Mouse (Mus musculus) gastrocnemius, postnatal 36 days (tissue): ENCODE results near the gene Cacna1g. TPM values are rescaled to one million over a fixed set of nuclear protein-coding genes. Genes with fewer than 3 reads are reported as not detected.

Experiments
- DNase-seq, 2 experiments: peaks; one replicate each; pipeline ENCODE4 v3.0.0; 2022
- intact Hi-C: fragments of 180-260 bp; cut with DNase I; formaldehyde crosslinking; loops from one replicate; pipeline ENCODE4 v1.15.1; 2025
- total RNA-seq, 2 experiments: library from RNA; stranded (reverse); gene quantifications; 2 replicates each; pipeline ENCODE4 v1.2.3; 2021

Gene Cacna1g
- total RNA-seq, 2 experiments from 2014 or later, result 2.0 to 3.0 TPM

- DNase-seq, result no peak
- intact Hi-C loops, result no loop called here
These were observed 22.8 kb downstream of the Cacna1g start for GRCm38 (mm10) chr11:94451091-94451773.

- intact Hi-C loops, result no loop called here
- no peak for DNase-seq
These were observed 24.1 kb downstream of the Cacna1g start for GRCm38 (mm10) chr11:94449886-94450285.

- intact Hi-C loops, result no loop called here
These were observed 24.8 kb downstream of the Cacna1g start for GRCm38 (mm10) chr11:94449239-94449638.

GRCm38 (mm10) chr11:94447017-94447416 is 27.0 kb downstream of the Cacna1g start:
- DNase-seq, result no peak
- intact Hi-C loops, result no loop called here

More at GRCm38 (mm10) chr11:94449239-94449638, 24.8 kb downstream of the Cacna1g start:
- no peak for DNase-seq

GRCm38 (mm10) chr11:94445300-94445699 is 28.7 kb downstream of the Cacna1g start:
- DNase-seq, result no peak
- intact Hi-C loops, result no loop called here

GRCm38 (mm10) chr11:94444829-94445228 is 29.2 kb downstream of the Cacna1g start:
- no peak for DNase-seq
- intact Hi-C loops, result no loop called here

GRCm38 (mm10) chr11:94441752-94442151 is 32.2 kb downstream of the Cacna1g start:
- no peak for DNase-seq
- intact Hi-C loops, result no loop called here

GRCm38 (mm10) chr11:94441122-94441521 is 32.9 kb downstream of the Cacna1g start:
- DNase-seq, result no peak
- intact Hi-C loops, result no loop called here

GRCm38 (mm10) chr11:94440421-94440820 is 33.6 kb downstream of the Cacna1g start:
- intact Hi-C loops, result no loop called here
- no peak for DNase-seq

GRCm38 (mm10) chr11:94429011-94429651 is 44.9 kb downstream of the Cacna1g start:
- intact Hi-C loops, result no loop called here
- no peak for DNase-seq

- peak in 1 of 2 experiments; percentile 36 for DNase-seq
- intact Hi-C loops, result no loop called here
These were observed 45.7 kb downstream of the Cacna1g start for GRCm38 (mm10) chr11:94428091-94428835.

GRCm38 (mm10) chr11:94425656-94426055 is 48.3 kb downstream of the Cacna1g start:
- no peak for DNase-seq
- intact Hi-C loops, result no loop called here

- intact Hi-C loops, result no loop called here
- no peak for DNase-seq
These were observed 48.8 kb downstream of the Cacna1g start for GRCm38 (mm10) chr11:94425215-94425614.

GRCm38 (mm10) chr11:94424380-94424779 is 49.6 kb downstream of the Cacna1g start:
- no peak for DNase-seq
- intact Hi-C loops, result loop anchor here (5.0 kb wide), 1 partner anchor 118 kb away; no protein-coding TSS in a partner anchor

- no peak for DNase-seq
- intact Hi-C loops, result loop anchor here (5.0 kb wide), 1 partner anchor 118 kb away; no protein-coding TSS in a partner anchor
These were observed 50.1 kb downstream of the Cacna1g start for GRCm38 (mm10) chr11:94423855-94424254.

- DNase-seq, result no peak
- intact Hi-C loops, result loop anchor here (2.0 to 5.0 kb wide), 2 partner anchors 64 to 121 kb away; no protein-coding TSS in a partner anchor
These were observed 53.0 kb downstream of the Cacna1g start for GRCm38 (mm10) chr11:94420991-94421390.

- no peak for DNase-seq
- intact Hi-C loops, result loop anchor here (2.0 to 5.0 kb wide), 2 partner anchors 64 to 122 kb away; no protein-coding TSS in a partner anchor
These were observed 53.7 kb downstream of the Cacna1g start for GRCm38 (mm10) chr11:94420325-94420724.

- intact Hi-C loops, result no loop called here
- no peak for DNase-seq
These were observed 54.8 kb downstream of the Cacna1g start for GRCm38 (mm10) chr11:94419004-94419727.

GRCm38 (mm10) chr11:94414042-94414441 is 60.0 kb downstream of the Cacna1g start:
- intact Hi-C loops, result no loop called here

GRCm38 (mm10) chr11:94413516-94413915 is 60.5 kb downstream of the Cacna1g start:
- intact Hi-C loops, result no loop called here
- DNase-seq, result no peak

More at GRCm38 (mm10) chr11:94414042-94414441, 60.0 kb downstream of the Cacna1g start:
- DNase-seq, result no peak
